Mouse (Mus musculus): ENCODE measurements at regions not wholly inside any gene's neighbourhood (a gene's known extent, or its start where the extent isn't known, plus 50 kb on each side); places are given as distances from the start of the nearest gene placed in this dataset.

DNA sequence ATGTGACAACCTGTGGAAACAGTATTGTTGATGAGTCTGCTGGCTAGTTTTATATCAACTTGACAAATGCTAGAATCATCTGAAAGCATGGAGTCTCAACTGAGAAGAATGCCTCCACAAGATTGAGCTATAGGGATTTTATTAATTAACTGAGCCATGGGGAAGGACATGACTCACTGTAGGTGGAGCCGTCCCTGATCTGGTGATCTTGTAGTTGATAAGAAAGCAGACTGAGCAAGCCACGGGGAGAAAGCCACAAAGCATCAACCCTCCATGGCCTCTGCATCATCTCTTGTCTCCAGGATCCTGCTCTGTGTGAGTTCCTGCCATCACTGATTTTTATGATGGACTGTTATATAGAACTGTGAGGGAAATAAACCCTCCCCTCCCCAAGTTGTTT lies 213.4 kb downstream of the H2al1j start:
- TF ChIP-seq CTCF (conservative IDR thresholded peaks at IDR 0.05; ENCODE audit: low read length) (no peak), POU5F1 (IDR thresholded peaks at IDR 0.05; ENCODE audit: borderline replicate concordance, low read length) (no peak), NANOG (IDR thresholded peaks at IDR 0.05; ENCODE audit: borderline replicate concordance, low read length) (no peak)
